Mouse (Mus musculus) hindbrain, embryonic 16.5 days (tissue): Measurements from ENCODE around the gene Olfr1380. TPM values are rescaled to one million over a fixed set of nuclear protein-coding genes. Genes with fewer than 3 reads are reported as not detected.

ENCODE experiments used
- polyA plus RNA-seq: library from polyadenylated mRNA; unstranded; fragments of >200 nt; fragmentation: Nextera tagmentation; extraction: Ambion mirVana; gene quantifications from 2 replicates; pipeline ENCODE4 v1.2.1, GENCODE M21; 2015

Olfr1380 gene
- polyA plus RNA-seq, 1 experiment from 2014 or later = not detected

Other genes starting within 250 kb of the Olfr1380 start
- gene Olfr1391, start 234.1 kb upstream of the Olfr1380 start, polyA plus RNA-seq = not detected in 2 replicates
- not detected in 2 replicates for gene Olfr1390, start 221.7 kb upstream of the Olfr1380 start, polyA plus RNA-seq
- gene Olfr1389, start 133.8 kb upstream of the Olfr1380 start, polyA plus RNA-seq = not detected in 2 replicates
- 0.09 and 0.10 TPM in 2 replicates for gene Olfr1388, start 120.3 kb upstream of the Olfr1380 start, polyA plus RNA-seq
- not detected in 2 replicates for gene Olfr1387, start 101.5 kb upstream of the Olfr1380 start, polyA plus RNA-seq
- not detected in 2 replicates for gene Olfr1386, start 91.8 kb upstream of the Olfr1380 start, polyA plus RNA-seq
- gene Olfr1385, start 67.8 kb upstream of the Olfr1380 start, polyA plus RNA-seq = not detected in 2 replicates
- not detected in 2 replicates for gene Olfr1384, start 50.2 kb upstream of the Olfr1380 start, polyA plus RNA-seq
- gene Olfr1383, start 37.2 kb upstream of the Olfr1380 start, polyA plus RNA-seq = not detected in 2 replicates
- not detected in 2 replicates for gene Olfr1382, start 28.6 kb upstream of the Olfr1380 start, polyA plus RNA-seq
- gene Olfr1381, start 13.4 kb upstream of the Olfr1380 start, polyA plus RNA-seq = not detected in 2 replicates
- gene Flt4, start 52.4 kb downstream of the Olfr1380 start, polyA plus RNA-seq = 1.5 and 1.9 TPM in 2 replicates
- gene Scgb3a1, start 106.7 kb downstream of the Olfr1380 start, polyA plus RNA-seq = not detected in 2 replicates
- 30.1 and 36.1 TPM in 2 replicates for gene Cnot6, start 155.8 kb downstream of the Olfr1380 start, polyA plus RNA-seq
- gene Gfpt2, start 237.3 kb downstream of the Olfr1380 start, polyA plus RNA-seq = 6.3 and 7.2 TPM in 2 replicates